Mouse (Mus musculus): ENCODE data around the gene Arhgef2. TPM values are rescaled to one million over a fixed set of nuclear protein-coding genes. Genes with fewer than 3 reads are reported as not detected.
"Not testable (repeated sequence)": the region's sequence is repeated elsewhere in the genome, so short reads cannot be mapped to it uniquely, and the experiment has no call there.

Arhgef2 gene
- polyA plus RNA-seq, 1 experiment from 2014 or later = 123 TPM

DNA sequence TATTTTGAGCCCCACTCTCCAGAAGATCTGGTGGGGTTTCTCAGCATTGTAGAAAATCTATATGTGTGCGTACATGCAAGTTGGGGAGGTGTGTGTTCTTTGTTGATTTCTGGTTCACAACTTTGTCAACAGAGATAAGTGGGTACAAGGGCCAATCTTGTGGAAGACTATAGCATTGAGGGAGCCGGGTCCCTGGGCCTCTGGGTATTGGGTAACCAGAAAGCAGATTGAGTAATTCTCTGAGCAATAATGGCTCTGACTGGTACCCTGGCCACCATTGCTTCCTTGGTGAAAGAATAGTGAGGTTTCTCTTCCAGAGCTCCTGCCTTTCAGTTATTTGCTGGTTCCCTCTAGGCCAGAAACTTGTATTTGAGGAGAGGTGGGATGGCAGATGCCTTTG is 36.7 kb upstream of the Arhgef2 start:
- Histone ChIP-seq H3K27ac (ENCODE audit: low read length) (no peak overlapping the region), H3K4me1 (replicated peaks; ENCODE audit: control insufficient read depth, insufficient read depth, low read length) (no peaks in the 10 kb centered on the region), H3K4me2 (ENCODE audit: low read depth, low read length) (no peak overlapping the region), H3K9me3 (ENCODE audit: control insufficient read depth, low read length) (no peaks in the 10 kb centered on the region), H3K4me3 (ENCODE audit: low read length) (no peak overlapping the region), H3K27me3 (ENCODE audit: control insufficient read depth, insufficient read depth, low read depth, low read length) (no peaks in the 10 kb centered on the region), H3K36me3 (ENCODE audit: control insufficient read depth, insufficient read depth, low read length) (peaks cover 40% of the 10 kb centered on the region), H3K9ac (ENCODE audit: low read length) (no peak overlapping the region)
- ATAC-seq (ENCODE audit: low read depth) = no peak
- 90% methylated on average over 2 of the region's 2 CpGs for WGBS

DNA sequence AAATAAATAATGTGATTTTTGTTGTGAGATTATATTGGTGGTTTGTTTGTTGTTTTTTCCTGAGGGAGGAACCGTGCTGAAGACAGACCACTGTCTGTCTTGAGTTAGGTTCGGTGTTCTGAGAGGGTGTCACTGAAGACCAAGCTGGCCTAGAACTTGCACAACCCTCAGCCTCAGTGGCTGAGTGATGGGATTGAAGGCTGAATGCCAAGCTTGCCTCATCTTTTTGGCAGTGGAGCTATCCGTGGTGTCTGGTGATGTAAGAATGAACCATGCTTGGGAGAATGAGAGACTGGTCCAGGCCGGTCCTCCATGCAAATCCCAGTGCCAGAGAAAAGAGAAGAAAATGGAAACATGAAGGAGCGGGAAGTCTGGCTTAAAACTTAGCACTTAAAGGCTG is 36.1 kb upstream of the Arhgef2 start:
- no peak for ATAC-seq (ENCODE audit: low read depth)
- H3K27ac ChIP-seq (ENCODE audit: low read length) = no peak overlapping the region
- H3K9me3 ChIP-seq (ENCODE audit: control insufficient read depth, low read length) = no peaks in the 10 kb centered on the region

DNA sequence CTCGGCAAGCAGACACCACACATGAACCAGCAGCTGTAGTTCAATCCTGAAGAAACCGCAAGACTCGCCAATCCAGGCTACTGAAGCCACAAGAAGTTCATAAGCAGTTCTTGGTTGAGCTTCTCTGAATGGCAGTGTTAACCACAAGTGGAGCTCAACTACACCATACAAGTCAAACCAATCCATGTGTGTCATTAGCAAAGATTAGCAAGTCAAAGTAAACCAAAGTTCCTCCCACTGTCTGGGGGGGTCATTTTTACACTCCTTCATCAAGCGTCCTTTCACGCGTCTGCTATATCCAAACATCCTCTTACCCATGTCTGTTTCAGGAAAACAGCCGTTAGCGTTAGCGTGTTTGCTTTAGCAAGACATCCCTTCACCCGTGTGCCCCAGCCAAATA is 35.4 kb upstream of the Arhgef2 start:
- Histone ChIP-seq H3K9ac (ENCODE audit: low read length) (no peak overlapping the region), H3K27ac (ENCODE audit: low read length) (no peak overlapping the region), H3K4me3 (ENCODE audit: low read length) (no peak overlapping the region), H3K27me3 (ENCODE audit: control insufficient read depth, insufficient read depth, low read depth, low read length) (no peaks in the 10 kb centered on the region), H3K36me3 (ENCODE audit: control insufficient read depth, insufficient read depth, low read length) (peaks cover 38% of the 10 kb centered on the region), H3K4me2 (ENCODE audit: low read depth, low read length) (no peak overlapping the region), H3K4me1 (replicated peaks; ENCODE audit: control insufficient read depth, insufficient read depth, low read length) (no peaks in the 10 kb centered on the region), H3K9me3 (ENCODE audit: control insufficient read depth, low read length) (no peaks in the 10 kb centered on the region)
- WGBS = 82% methylated on average over 10 of the region's 10 CpGs
- ATAC-seq (ENCODE audit: low read depth) = no peak

More for the DNA sequence above, 36.1 kb upstream of the Arhgef2 start:
- Histone ChIP-seq H3K36me3 (ENCODE audit: control insufficient read depth, insufficient read depth, low read length) (peaks cover 38% of the 10 kb centered on the region), H3K27me3 (ENCODE audit: control insufficient read depth, insufficient read depth, low read depth, low read length) (no peaks in the 10 kb centered on the region), H3K4me1 (replicated peaks; ENCODE audit: control insufficient read depth, insufficient read depth, low read length) (no peaks in the 10 kb centered on the region), H3K9ac (ENCODE audit: low read length) (no peak overlapping the region), H3K4me3 (ENCODE audit: low read length) (no peak overlapping the region), H3K4me2 (ENCODE audit: low read depth, low read length) (no peak overlapping the region)
- WGBS = 73% methylated on average over 5 of the region's 5 CpGs

DNA sequence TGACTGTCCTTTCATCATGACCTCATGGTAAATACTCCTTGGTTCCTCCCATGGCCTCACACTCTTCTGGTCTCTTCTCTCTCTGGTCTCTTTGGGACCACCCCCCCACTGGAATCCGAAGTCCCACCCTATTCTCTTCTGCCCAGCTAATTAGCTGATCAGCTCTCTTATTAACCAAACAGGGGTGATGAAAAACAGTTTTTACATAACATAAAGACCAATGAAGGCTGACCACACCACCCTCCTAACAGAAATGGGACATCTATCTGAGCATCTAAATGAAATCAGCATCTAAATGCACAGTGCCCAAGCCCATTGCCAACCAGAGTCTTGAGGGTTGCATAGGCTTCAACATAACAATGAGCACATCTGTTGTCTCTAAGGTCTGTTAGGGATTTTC is 33.9 kb upstream of the Arhgef2 start:
- H3K36me3 ChIP-seq (ENCODE audit: control insufficient read depth, insufficient read depth, low read length) = peaks cover 25% of the 10 kb centered on the region
- H3K27me3 ChIP-seq (ENCODE audit: control insufficient read depth, insufficient read depth, low read depth, low read length) = no peaks in the 10 kb centered on the region
- no peak overlapping the region for H3K9ac ChIP-seq (ENCODE audit: low read length)
- no peaks in the 10 kb centered on the region for H3K4me1 ChIP-seq (replicated peaks; ENCODE audit: control insufficient read depth, insufficient read depth, low read length)
- ATAC-seq (ENCODE audit: low read depth) = no peak
- no peaks in the 10 kb centered on the region for H3K9me3 ChIP-seq (ENCODE audit: control insufficient read depth, low read length)
- 90% methylated on average over 1 of the region's 1 CpGs for WGBS
- no peak overlapping the region for H3K27ac ChIP-seq (ENCODE audit: low read length)
- H3K4me2 ChIP-seq (ENCODE audit: low read depth, low read length) = no peak overlapping the region
- H3K4me3 ChIP-seq (ENCODE audit: low read length) = no peak overlapping the region

DNA sequence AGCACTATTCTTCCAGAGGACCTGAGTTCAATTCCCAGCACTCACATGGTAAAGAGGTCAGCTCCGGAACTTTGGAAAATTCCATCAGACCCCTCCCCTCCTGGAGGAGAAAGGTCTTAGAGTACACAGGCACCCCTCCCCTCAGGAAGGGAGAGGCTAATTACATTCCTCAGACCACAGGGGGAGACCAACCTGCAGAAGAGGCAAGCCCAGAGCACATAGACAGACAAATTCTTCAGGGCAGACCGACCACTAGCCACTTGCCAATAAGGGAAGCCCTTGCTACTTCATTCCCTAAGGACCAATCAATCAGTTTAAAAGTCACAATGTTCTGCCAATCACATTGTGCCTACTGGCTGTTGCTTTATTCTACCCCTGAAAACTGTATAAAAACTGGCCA is 32.9 kb upstream of the Arhgef2 start:
- Histone ChIP-seq H3K4me2 (ENCODE audit: low read depth, low read length) (no peak overlapping the region), H3K4me1 (replicated peaks; ENCODE audit: control insufficient read depth, insufficient read depth, low read length) (no peaks in the 10 kb centered on the region), H3K4me3 (ENCODE audit: low read length) (no peak overlapping the region), H3K9ac (ENCODE audit: low read length) (no peak overlapping the region), H3K36me3 (ENCODE audit: control insufficient read depth, insufficient read depth, low read length) (peaks cover 18% of the 10 kb centered on the region), H3K9me3 (ENCODE audit: control insufficient read depth, low read length) (no peaks in the 10 kb centered on the region), H3K27me3 (ENCODE audit: control insufficient read depth, insufficient read depth, low read depth, low read length) (no peaks in the 10 kb centered on the region), H3K27ac (ENCODE audit: low read length) (no peak overlapping the region)
- no peak for ATAC-seq (ENCODE audit: low read depth)
- WGBS = 67% methylated on average over 2 of the region's 2 CpGs

DNA sequence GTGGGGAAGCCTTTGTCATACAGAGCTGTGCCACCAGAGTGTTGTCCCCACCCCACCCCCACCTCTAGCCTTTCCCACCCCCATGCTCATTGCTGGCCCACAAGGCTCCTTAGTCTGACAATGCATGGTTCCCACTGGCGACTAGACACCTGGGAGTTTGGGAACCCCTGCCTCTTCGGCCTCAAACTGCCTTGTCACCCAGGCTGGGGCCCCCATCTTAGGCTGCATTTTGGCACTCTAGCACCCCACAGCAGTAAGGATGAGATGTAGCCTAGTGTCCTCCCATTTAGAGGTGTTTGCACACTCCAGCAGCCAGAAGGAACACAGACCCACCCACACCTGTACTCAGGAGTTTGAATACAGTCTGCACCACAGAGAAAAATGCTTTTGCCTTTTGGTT is 32.0 kb upstream of the Arhgef2 start:
- Histone ChIP-seq H3K27me3 (ENCODE audit: control insufficient read depth, insufficient read depth, low read depth, low read length) (no peaks in the 10 kb centered on the region), H3K4me1 (replicated peaks; ENCODE audit: control insufficient read depth, insufficient read depth, low read length) (no peaks in the 10 kb centered on the region), H3K4me2 (ENCODE audit: low read depth, low read length) (no peak overlapping the region), H3K4me3 (ENCODE audit: low read length) (no peak overlapping the region), H3K27ac (ENCODE audit: low read length) (no peak overlapping the region), H3K9ac (ENCODE audit: low read length) (no peak overlapping the region), H3K36me3 (ENCODE audit: control insufficient read depth, insufficient read depth, low read length) (peaks cover 10% of the 10 kb centered on the region), H3K9me3 (ENCODE audit: control insufficient read depth, low read length) (no peaks in the 10 kb centered on the region)
- ATAC-seq (ENCODE audit: low read depth) = no peak
- WGBS = 85% methylated on average over 2 of the region's 2 CpGs

DNA sequence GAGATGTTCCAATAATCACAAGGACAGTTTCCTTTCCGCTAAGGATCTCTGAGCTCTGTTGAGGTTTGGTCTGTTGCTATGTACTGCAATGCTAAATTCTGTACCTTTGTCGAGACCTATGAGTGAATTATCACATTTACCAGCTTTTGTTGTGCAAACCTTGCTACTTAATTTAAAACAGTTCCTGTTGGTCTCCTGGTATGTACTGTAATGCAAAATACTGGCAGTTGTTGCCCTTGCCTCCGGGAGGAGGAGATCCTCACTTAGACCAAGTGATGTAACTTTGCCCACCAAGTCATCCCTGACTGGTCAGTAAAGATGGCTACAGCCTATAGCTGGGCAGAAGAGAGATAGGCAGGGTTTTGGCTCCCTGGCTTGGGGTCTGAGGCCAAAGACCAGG is 30.2 kb upstream of the Arhgef2 start, which contains the start of gene Ssr2:
Gene Ssr2, plus strand, starts transcription at position 337 of the 400 bp plus-strand sequence.
- WGBS = 79% methylated on average over 3 of the region's 3 CpGs
- no peak for ATAC-seq (ENCODE audit: low read depth)
- Histone ChIP-seq H3K4me3 (ENCODE audit: low read length) (no peak within 1 kb of the TSS), H3K27ac (ENCODE audit: low read length) (no peak within 1 kb of the TSS), H3K9me3 (ENCODE audit: control insufficient read depth, low read length) (no peaks in the 10 kb centered on the region), H3K4me2 (ENCODE audit: low read depth, low read length) (no peak within 1 kb of the TSS), H3K9ac (ENCODE audit: low read length) (no peak within 1 kb of the TSS), H3K4me1 (replicated peaks; ENCODE audit: control insufficient read depth, insufficient read depth, low read length) (peaks cover 9% of the 10 kb centered on the region), H3K27me3 (ENCODE audit: control insufficient read depth, insufficient read depth, low read depth, low read length) (no peaks in the 10 kb centered on the region), H3K36me3 (ENCODE audit: control insufficient read depth, insufficient read depth, low read length) (no peaks in the 10 kb centered on the region)

DNA sequence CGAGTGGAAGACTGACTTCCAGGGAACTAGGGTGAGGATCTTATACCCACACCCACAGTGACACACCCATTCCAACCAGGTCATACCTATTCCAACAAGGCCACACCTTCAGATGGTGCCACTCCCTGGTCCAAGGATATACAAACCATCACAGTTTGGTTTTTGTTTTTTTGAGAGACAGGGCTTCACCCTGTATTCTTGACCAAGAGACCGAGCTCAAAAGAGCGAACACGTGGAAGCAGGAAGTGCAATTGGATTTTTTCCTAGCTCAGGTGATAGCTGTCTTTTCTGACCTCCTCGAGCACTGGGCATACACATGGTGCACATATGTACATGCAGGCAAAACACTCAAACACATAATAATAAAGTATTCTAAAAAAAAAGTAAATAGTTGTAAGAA is 27.9 kb upstream of the Arhgef2 start:
- 82% methylated on average over 5 of the region's 5 CpGs for WGBS
- H3K36me3 ChIP-seq (ENCODE audit: control insufficient read depth, insufficient read depth, low read length) = peaks cover 12% of the 10 kb centered on the region
- H3K4me2 ChIP-seq (ENCODE audit: low read depth, low read length); H3K4me1 ChIP-seq (replicated peaks; ENCODE audit: control insufficient read depth, insufficient read depth, low read length); H3K27ac ChIP-seq (ENCODE audit: low read length); ATAC-seq (ENCODE audit: low read depth); H3K4me3 ChIP-seq (ENCODE audit: low read length); H3K9me3 ChIP-seq (ENCODE audit: control insufficient read depth, low read length); H3K27me3 ChIP-seq (ENCODE audit: control insufficient read depth, insufficient read depth, low read depth, low read length); H3K9ac ChIP-seq (ENCODE audit: low read length): not testable (repeated sequence)

DNA sequence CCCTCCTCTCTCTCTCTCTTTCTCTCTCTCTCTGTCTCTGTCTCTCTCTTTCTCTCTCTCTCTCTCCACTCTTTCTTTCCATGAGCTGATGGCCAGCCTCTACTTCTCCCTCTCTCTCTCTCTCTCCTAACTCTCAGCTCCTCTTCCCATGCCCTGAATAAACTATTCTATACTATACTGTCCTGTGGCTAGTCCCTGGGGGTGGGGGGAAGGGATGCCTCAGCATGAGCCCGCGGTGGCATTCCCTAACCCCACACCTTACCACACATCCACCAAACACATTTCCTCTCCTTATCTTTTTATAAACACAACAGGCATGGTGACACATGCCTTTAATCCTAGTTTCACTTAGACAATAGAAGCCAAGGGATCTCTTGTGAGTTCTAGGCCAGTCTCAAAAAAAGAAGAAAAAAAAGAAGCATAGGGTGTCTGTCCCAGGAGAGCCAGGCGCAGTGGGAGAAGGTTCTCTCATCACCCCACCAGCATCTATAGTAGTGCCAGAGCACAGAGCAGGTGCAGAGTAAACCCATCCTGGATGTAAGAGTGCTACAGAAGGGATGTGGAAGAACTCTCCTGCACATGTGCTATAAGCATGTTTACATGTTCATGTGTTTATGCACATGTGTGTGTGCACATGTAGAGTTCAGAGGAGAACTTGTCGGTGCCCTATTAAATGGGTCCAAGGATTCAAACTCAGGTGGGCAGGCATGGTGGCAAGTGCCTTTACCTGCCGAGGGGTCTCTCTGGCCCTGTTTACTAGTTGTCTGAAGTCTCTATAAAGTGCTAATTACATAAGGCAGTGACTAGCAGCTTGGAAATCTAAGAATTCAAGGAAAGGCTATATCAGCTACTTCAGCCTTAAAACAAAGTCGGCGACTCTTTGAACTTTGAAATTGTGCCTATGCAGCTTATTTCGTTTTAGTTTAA is 27.0 kb upstream of the Arhgef2 start:
- H3K4me2 ChIP-seq (ENCODE audit: low read depth, low read length) = peak overlapping the region; percentile 91
- ATAC-seq (ENCODE audit: low read depth) = peak; percentile 9; the same call in 1 of the 2 replicates
- H3K36me3 ChIP-seq (ENCODE audit: control insufficient read depth, insufficient read depth, low read length) = peaks cover 21% of the 10 kb centered on the region
- peak overlapping the region; percentile 96 for H3K9ac ChIP-seq (ENCODE audit: low read length)
- H3K9me3 ChIP-seq (ENCODE audit: control insufficient read depth, low read length) = no peaks in the 10 kb centered on the region
- 45% methylated on average over 8 of the region's 8 CpGs for WGBS
- peak overlapping the region; percentile 100 for H3K4me3 ChIP-seq (ENCODE audit: low read length)
- no peak overlapping the region for H3K27ac ChIP-seq (ENCODE audit: low read length)
- H3K27me3 ChIP-seq (ENCODE audit: control insufficient read depth, insufficient read depth, low read depth, low read length) = no peaks in the 10 kb centered on the region
- peaks cover 10% of the 10 kb centered on the region for H3K4me1 ChIP-seq (replicated peaks; ENCODE audit: control insufficient read depth, insufficient read depth, low read length)
